Mouse (Mus musculus): ENCODE measurements around the gene Ftsj1. TPM values are rescaled to one million over a fixed set of nuclear protein-coding genes. Genes with fewer than 3 reads are reported as not detected.

Ftsj1 gene
- polyA plus RNA-seq, 1 experiment from 2014 or later = 47.2 TPM

DNA sequence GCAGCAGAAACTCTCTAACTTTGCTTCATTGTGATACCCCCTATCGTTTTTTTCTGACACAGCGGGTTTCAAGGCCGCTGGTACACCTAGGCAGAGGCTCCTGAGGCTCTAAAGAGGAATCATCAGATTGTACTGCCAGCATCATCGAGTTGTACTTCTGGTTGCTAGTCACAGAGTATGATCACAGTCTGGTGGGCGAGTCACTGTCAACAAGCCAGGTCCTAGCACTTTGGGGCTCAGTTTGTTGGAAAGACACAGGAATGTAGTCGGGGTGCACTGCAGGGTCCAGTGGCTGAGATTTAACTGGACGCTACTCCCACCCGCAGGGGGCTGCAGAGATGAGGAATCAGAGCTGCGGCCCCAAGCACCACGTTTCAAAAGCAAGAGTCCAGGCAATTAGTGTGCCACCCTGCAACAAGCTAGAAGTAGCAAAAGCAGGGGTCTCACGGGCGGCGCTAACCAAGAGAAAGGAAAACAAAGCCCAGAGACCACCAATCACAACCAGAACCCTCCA is 60.0 kb downstream of the Ftsj1 start:
- peak overlapping the region; percentile 57 for H3K4me3 ChIP-seq
- 22% methylated on average over 13 of the region's 13 CpGs for WGBS
- no peaks in the 10 kb centered on the region for H3K36me3 ChIP-seq
- ATAC-seq (ENCODE audit: insufficient number of reproducible peaks, insufficient read depth, low FRiP score, low TSS enrichment, low read depth) = no peak
- no peaks in the 10 kb centered on the region for H3K27me3 ChIP-seq
- no peaks in the 10 kb centered on the region for H3K9me3 ChIP-seq
- no peaks in the 10 kb centered on the region for H3K4me1 ChIP-seq
- H3K27ac ChIP-seq = peak overlapping the region; percentile 28; the same call in 1 of the 2 replicates
- H3K9ac ChIP-seq = peak overlapping the region; percentile 70
- H3K4me2 ChIP-seq = peak overlapping the region; percentile 63

Other genes starting within 250 kb of the Ftsj1 start
- gene Glod5, start 233.9 kb downstream of the Ftsj1 start, polyA plus RNA-seq (2015; fragmentation: Nextera tagmentation; extraction: Ambion mirVana) = not detected in 2 replicates
- gene Suv39h1, start 177.6 kb downstream of the Ftsj1 start, polyA plus RNA-seq (2015; fragmentation: Nextera tagmentation; extraction: Ambion mirVana) = 64.7 and 68.5 TPM in 2 replicates
- 0.41 and 0.44 TPM in 2 replicates for gene Was, start 161.9 kb downstream of the Ftsj1 start, polyA plus RNA-seq (2015; fragmentation: Nextera tagmentation; extraction: Ambion mirVana)
- gene Wdr13, start 119.5 kb downstream of the Ftsj1 start, polyA plus RNA-seq (2015; fragmentation: Nextera tagmentation; extraction: Ambion mirVana) = 23.2 and 27.2 TPM in 2 replicates
- gene Rbm3, start 106.5 kb downstream of the Ftsj1 start, polyA plus RNA-seq (2015; fragmentation: Nextera tagmentation; extraction: Ambion mirVana) = 501 and 572 TPM in 2 replicates
- 12.7 and 13.7 TPM in 2 replicates for gene Tbc1d25, start 76.2 kb downstream of the Ftsj1 start, polyA plus RNA-seq (2015; fragmentation: Nextera tagmentation; extraction: Ambion mirVana)
- 36.2 and 39.3 TPM in 2 replicates for gene Ebp, start 58.9 kb downstream of the Ftsj1 start, polyA plus RNA-seq (2015; fragmentation: Nextera tagmentation; extraction: Ambion mirVana)
- gene Porcn, start 45.9 kb downstream of the Ftsj1 start, polyA plus RNA-seq (2015; fragmentation: Nextera tagmentation; extraction: Ambion mirVana) = 12.7 and 14.1 TPM in 2 replicates
- 0.53 and 1.2 TPM in 2 replicates for gene Slc38a5, start 18.7 kb upstream of the Ftsj1 start, polyA plus RNA-seq (2015; fragmentation: Nextera tagmentation; extraction: Ambion mirVana)
- not detected in 2 replicates for gene Ssxb10, start 75.0 kb upstream of the Ftsj1 start, polyA plus RNA-seq (2015; fragmentation: Nextera tagmentation; extraction: Ambion mirVana)
- gene Ssxb9, start 114.6 kb upstream of the Ftsj1 start, polyA plus RNA-seq (2015; fragmentation: Nextera tagmentation; extraction: Ambion mirVana) = not detected in 2 replicates
- gene Ssxb1, start 160.9 kb upstream of the Ftsj1 start, polyA plus RNA-seq (2015; fragmentation: Nextera tagmentation; extraction: Ambion mirVana) = not detected in 2 replicates
- gene Ssxb2, start 209.3 kb upstream of the Ftsj1 start, polyA plus RNA-seq (2015; fragmentation: Nextera tagmentation; extraction: Ambion mirVana) = not detected in 2 replicates